Mouse (Mus musculus): ENCODE data around the gene Gbf1. TPM values are rescaled to one million over a fixed set of nuclear protein-coding genes. Genes with fewer than 3 reads are reported as not detected.
"Not testable (repeated sequence)": the region's sequence is repeated elsewhere in the genome, so short reads cannot be mapped to it uniquely, and the experiment has no call there.

Gene Gbf1
- total RNA-seq, 2 experiments from 2014 or later = 67.8 to 82.5 TPM

- DNase-seq (ENCODE audit: low spot score in 2 of 2) = not testable (repeated sequence)
Measured at GRCm38 (mm10) chr19:46217347-46217746, 65.0 kb downstream of the Gbf1 start.

- DNase-seq (ENCODE audit: low spot score in 2 of 2) = no peak
Measured at GRCm38 (mm10) chr19:46220116-46220515, 67.8 kb downstream of the Gbf1 start.

GRCm38 (mm10) chr19:46223118-46223517, 70.8 kb downstream of the Gbf1 start:
- DNase-seq (ENCODE audit: low spot score in 2 of 2) = no peak

GRCm38 (mm10) chr19:46224882-46225281, 72.6 kb downstream of the Gbf1 start:
- no peak for DNase-seq (ENCODE audit: low spot score in 2 of 2)

GRCm38 (mm10) chr19:46225506-46225905, 73.2 kb downstream of the Gbf1 start:
- no peak for DNase-seq (ENCODE audit: low spot score in 2 of 2)

GRCm38 (mm10) chr19:46226295-46226694, 74.0 kb downstream of the Gbf1 start:
- DNase-seq (ENCODE audit: low spot score in 2 of 2) = no peak

GRCm38 (mm10) chr19:46227300-46227699, 75.0 kb downstream of the Gbf1 start:
- no peak for DNase-seq (ENCODE audit: low spot score in 2 of 2)

GRCm38 (mm10) chr19:46234450-46234849, 82.1 kb downstream of the Gbf1 start:
- DNase-seq (ENCODE audit: low spot score in 2 of 2) = no peak

GRCm38 (mm10) chr19:46236658-46237057, 84.3 kb downstream of the Gbf1 start:
- DNase-seq (ENCODE audit: low spot score in 2 of 2) = no peak

- DNase-seq (ENCODE audit: low spot score in 2 of 2) = no peak
Measured at GRCm38 (mm10) chr19:46240246-46240645, 87.9 kb downstream of the Gbf1 start.

- DNase-seq (ENCODE audit: low spot score in 2 of 2) = no peak
Measured at GRCm38 (mm10) chr19:46242416-46242815, 90.1 kb downstream of the Gbf1 start.

- DNase-seq (ENCODE audit: low spot score in 2 of 2) = no peak
Measured at GRCm38 (mm10) chr19:46244628-46245027, 92.3 kb downstream of the Gbf1 start.

GRCm38 (mm10) chr19:46248991-46249390, 96.7 kb downstream of the Gbf1 start:
- DNase-seq (ENCODE audit: low spot score in 2 of 2) = no peak

GRCm38 (mm10) chr19:46254163-46254752, 101.9 kb downstream of the Gbf1 start:
- no peak for DNase-seq (ENCODE audit: low spot score in 2 of 2)

- DNase-seq (ENCODE audit: low spot score in 2 of 2) = no peak
Measured at GRCm38 (mm10) chr19:46264762-46265161, 112.5 kb downstream of the Gbf1 start.

- DNase-seq (ENCODE audit: low spot score in 2 of 2) = no peak
Measured at GRCm38 (mm10) chr19:46275307-46275706, 123.0 kb downstream of the Gbf1 start.

GRCm38 (mm10) chr19:46282081-46282849, 130.0 kb downstream of the Gbf1 start:
- DNase-seq (ENCODE audit: low spot score in 2 of 2) = no peak

- no peak for DNase-seq (ENCODE audit: low spot score in 2 of 2)
Measured at GRCm38 (mm10) chr19:46284686-46285085, 132.4 kb downstream of the Gbf1 start.

- no peak for DNase-seq (ENCODE audit: low spot score in 2 of 2)
Measured at GRCm38 (mm10) chr19:46285631-46286030, 133.3 kb downstream of the Gbf1 start.

GRCm38 (mm10) chr19:46286047-46286446, 133.7 kb downstream of the Gbf1 start:
- no peak for DNase-seq (ENCODE audit: low spot score in 2 of 2)

GRCm38 (mm10) chr19:46286926-46287325, 134.6 kb downstream of the Gbf1 start:
- no peak for DNase-seq (ENCODE audit: low spot score in 2 of 2)

- no peak for DNase-seq (ENCODE audit: low spot score in 2 of 2)
Measured at GRCm38 (mm10) chr19:46287566-46287965, 135.3 kb downstream of the Gbf1 start.

Data from adrenal gland, adult 18-20 months (tissue).